Mouse (Mus musculus): ENCODE measurements around the gene Srek1.

DNA sequence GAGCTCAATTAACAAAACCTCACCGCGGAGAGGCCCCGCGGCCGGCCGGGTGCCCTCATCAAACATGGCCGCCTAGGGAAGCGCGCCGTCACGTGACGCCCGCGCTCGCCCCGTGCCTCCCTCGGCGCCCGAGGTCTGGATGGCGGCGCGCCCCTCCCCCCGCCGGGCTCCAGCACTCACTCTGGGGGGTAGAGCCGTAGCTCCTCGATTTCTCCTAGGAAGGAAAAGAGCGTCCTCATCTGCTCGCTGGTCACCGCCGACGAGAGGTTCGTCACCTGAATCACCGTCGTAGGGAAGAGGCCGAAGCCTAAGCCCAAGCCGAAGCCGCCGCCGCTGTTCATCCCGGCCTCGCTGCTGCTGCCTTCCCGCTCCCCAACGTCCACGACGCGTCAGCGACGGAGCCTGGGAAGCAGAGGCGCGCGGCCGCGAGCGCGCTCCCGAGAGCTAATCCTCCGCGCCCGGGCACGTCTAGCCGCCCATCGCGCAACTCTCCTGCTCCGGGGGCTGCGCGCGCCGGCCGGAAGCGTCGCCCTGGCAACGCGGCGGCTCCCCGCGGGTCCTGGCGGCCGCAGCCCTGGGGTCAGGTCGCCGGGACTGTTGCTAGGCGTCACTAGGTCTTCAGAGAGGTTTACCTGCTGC lies at the start of gene Srek1:
- TF ChIP-seq CTCF (IDR thresholded peaks at IDR 0.05) (no peak), EP300 (IDR thresholded peaks at IDR 0.05) (no peak)
